Mouse (Mus musculus) c-Kit-positive CD71-negative TER-119-negative erythroid progenitor cells, embryonic 14.5 days (primary cell): ENCODE results near the gene Adora1.
A peak's percentile ranks its signal among the peaks of the same experiment; 100 is the strongest.
"Not testable (repeated sequence)": the region's sequence is repeated elsewhere in the genome, so short reads cannot be mapped to it uniquely, and the experiment has no call there.

Experiments used
- DNase-seq: peaks from one replicate; pipeline ENCODE4 v3.0.0-alpha.2; 2013; ENCODE audit warnings: low read depth

The Adora1 gene

DNA sequence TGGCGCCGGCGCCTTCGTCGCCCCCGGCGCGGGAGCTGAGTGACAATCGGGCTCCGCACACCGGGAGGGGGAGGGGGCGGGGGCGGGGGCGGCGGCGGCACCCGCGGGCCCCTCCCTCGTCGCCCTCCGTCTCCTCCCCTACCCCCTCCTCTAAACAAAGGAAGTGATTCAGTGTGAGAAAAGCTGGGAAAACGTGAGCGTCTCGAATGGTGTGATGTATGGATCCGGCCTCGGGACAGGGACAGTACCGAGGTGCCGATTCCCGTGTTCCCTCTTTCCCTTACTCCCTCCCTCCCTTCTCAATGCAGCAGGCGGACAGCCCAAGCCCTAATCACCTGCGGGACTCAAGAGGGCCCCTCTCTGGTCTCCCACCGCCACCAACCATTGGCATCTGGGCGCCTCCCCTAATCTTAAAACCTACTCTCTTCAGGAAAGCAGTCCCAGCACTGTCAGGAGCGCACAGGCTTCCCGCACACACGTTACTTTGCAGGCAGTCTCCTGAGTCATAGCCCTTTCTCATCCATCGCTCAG is at the start of gene Adora1:
Gene Adora1 (minus strand): TSS at position 41 of the 531 bp plus-strand sequence.
- DNase-seq = no peak

DNA sequence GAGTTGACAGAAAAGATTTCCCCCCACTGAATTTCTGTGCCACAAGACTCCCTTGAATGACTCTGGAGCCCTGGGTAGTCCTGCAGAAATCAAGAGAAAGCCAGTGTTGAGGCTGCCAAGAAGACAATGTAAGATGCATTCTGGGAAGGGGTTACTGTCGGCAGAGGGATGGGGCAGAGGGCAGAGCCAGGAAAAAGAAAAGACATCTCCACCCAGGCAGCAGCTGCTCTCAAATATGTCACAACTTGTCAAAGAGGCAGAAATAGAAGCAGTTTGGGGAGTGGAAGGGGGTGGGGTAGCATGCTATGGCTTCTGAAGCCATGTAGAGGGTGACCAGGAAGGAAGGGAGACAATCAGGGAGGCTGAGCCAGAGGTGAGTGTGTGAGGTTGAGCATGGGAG is 47.9 kb upstream of the Adora1 start:
- no peak for DNase-seq

DNA sequence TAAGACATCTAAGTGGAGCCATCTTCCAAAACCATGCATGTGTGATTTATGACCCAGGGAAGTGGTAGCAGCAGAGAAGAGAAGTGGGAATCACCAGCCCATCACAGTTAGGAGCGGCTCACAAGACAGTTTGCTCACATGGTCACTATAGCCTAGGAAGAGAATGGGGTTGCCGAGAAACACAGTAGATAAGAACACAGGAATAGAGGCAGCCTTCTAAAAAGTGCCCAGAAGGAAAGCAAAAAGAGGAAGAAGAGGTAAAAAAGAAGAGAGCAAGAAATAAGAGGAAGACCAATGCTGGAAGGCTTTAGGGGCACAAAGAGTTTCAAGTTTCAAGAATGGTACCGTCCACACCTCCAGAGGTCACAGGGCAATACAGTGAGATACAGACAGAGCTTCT is 47.1 kb upstream of the Adora1 start:
- DNase-seq = no peak

DNA sequence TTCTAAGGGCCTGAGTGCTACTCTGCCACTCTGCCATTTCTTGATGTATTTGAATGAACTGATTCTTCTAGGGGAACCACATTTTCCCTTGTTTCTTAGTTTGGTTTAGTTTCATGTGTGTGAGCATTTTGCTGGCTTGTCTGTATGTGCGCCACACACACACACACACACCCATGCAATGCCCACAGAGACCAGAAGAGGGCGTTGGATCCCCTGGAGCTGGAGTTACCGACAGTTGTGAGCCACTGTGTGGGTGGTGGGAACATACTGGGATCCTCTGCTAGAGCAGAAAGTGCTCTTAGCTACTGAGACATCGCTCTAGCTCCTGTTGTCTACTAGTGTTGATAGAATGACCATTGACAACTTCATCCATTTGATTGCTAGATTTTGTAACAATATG is 46.3 kb upstream of the Adora1 start:
- DNase-seq = no peak

DNA sequence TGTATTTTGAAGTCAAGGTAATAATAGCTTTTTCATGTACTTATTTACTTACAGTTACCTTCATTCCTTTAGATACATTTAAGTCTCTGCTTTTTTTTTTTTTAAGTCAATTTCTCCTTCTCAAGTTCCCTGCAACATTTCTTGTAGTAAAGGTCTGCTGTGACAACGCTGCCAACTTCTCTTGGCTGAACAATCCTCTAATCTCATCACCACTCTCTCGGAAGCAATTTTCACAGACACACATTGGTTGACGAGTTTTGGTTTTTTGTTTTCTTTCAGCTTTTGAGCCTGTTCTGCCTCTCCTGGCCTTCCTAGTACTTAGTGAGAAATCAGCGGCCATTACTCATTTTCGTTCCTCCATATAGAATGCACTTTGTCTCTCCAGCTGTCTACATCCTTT is 44.9 kb upstream of the Adora1 start:
- DNase-seq = no peak

DNA sequence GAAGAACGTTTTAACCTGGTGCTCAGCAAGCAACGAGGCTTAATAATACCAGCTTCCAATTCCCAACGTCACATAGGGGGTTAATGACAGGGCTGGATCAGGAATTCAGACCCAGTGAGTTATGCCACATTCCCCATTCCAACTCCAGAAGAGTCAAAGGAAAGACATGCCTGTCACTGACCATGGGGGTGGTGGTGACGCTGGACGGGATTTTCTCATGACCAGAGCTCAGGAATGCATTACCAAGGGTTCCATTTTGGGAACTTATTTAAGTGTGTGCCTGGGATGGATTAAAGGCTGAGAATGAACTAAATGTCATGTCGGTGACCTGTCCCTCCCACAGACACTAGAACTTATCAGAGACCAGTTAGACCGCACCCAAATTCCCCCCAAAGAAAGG is 41.6 kb upstream of the Adora1 start:
- DNase-seq = no peak

DNA sequence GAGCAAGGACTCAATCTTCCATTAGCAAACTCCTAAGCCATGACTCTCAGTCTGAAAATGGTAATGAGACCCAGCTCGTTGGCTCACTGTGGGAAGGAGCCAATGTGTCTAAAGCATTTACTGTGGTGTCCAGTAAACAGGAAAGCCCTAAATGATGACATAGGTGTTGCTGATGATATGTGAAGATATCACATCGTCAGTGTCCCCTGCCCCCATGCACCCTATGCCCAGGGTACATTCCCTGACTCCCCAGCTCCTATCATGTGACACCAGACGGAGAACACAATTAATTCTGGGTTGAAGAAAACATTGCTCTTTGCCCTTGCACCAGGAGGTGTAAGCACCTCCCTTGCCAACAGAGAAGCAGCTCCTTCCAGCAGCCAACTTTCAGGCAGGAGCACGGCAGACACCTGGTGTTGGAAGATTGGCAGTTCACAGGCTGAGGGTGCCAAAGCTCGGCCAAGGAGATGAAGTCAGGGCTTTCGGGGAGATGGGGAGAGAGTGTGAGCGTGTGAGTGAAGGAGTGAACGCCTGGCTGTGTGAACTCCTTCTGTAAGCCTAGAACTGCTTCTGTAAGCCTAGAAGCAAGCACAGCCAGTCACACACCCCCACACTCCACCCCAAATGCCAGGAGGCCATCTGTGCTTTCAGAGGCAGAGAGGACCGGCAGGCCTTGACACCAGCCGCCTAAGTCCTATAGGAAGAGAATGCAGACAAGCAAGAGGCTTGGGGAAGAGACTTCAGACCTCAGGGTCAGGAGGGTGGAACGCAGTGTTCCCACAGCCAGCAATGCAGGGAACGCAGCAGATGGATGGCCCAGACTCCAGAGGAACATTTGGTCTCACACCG is 40.6 kb upstream of the Adora1 start:
- no peak for DNase-seq

DNA sequence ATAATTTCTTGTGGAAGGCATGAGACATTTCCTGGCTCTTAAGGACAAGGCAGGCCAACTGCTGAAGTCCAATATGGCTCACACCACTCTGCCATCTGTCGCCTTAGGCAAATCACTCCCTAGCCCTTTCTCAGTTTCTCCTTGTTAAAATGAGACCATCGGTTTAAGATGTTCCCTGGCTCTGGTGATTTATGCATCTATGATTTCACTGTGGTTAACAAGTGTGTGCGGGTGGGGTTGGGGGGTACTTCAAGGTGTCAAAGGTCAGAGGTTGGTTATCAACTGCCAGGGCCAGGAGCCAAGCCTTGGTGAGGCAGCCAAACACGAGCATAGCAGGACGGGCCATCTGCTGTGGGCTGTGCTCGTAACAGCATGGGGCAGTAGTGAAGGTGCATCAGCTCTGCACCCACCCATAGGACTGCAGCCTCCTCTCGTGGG is 39.3 kb upstream of the Adora1 start:
- DNase-seq = no peak

DNA sequence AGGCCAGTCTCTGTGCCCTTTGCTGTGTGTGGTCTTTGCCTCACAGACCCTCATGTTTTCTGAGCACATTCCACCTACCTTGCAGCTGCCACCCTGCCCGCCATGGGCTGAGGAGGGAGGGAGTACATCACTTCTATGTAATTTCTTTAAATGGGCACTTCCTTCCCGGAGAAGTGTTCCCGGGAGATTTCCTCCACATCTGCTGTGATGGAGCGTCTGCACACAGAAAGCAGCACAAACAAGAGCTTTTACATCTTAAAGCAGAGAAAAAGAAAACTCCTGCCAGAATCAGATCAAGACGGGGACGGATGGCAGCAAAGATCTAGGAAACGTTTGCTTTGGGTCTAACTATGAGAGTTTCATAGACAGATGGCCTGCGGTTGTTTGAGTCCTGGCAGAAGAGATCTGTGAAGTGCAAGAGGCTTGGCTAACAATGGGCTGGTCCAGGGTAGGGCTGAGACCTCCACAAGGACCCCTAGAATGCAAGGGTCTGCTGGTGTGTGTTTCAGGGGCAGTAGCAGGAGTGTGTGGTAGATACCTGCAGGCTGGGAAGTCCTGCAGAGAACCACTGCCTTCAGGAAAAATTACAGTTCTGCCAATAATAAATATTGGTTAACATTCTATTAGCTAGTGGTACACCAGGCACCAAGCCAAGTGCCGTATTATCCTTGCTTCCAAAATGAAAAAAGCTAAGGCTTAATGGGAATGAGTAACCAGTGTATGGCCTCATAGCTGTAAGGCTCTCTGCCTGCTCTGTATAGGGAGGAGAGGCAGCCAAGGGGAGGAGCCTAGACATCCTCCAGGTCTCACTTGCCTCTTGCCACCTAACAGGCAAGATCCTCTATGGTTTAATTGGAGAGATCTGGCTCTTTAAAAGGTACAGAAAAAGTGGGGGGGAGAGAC is 38.5 kb upstream of the Adora1 start:
- no peak for DNase-seq

DNA sequence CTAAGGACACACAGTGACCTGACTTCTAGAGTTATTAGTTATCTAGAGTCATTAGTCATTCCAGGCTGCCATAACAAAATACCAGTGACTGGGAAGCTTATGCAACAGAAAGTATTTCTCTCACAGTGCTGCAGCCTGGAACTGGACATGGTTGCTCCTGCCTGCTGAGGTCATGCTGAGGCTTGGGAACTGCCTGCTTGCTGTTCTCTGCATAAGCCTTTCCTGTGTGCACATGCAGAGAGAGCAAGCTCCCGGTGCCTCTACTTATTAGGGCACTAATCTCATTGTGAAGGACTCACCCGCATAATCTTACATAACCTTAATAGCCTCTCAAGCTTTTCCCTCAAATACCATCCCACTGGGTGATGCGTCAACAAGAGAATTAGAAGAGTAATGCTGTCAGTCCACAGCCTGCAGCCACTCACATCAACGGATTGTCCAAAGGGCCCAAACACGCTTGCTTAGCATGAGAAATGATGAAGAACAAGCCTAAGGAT is 37.6 kb upstream of the Adora1 start:
- DNase-seq = no peak

DNA sequence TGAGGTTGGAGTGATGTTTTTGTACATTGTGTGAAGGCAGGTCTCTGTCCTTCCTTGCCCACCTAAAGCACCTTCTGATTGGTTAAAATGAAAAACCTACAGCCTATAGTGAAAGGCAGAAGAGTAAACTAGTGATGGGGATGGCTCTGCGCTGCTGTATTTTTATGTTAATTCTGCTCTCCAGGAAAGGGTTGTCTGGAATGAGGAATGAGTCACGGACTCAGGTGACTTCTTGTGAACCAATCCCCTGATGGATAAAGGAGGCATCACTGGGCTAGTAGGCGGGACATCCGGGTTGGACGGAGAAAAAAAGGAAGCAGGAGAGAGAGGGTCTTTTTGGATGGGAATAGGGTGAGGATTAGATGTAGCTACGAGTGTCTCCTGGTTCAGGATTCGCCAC is 34.8 kb upstream of the Adora1 start:
- DNase-seq = no peak

DNA sequence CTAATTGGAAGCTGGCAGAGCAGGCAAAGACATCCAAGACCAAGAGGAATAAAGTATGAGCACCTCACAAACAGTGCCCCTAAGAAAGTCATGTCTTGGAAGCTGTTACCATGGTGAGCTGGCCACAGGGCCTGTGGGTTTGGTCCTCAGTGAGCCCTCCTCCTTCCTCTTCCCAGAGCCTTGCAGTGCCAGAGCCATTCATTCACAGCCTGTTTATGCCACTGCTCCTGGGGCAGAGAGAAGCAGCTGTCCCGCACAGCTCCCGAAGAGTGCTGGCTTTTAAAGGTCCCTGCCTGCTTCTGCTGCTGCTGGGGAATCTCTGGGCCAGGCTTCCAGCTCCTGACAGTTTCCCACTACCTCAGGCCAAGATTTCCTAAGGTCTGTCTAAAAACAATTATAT is 30.6 kb upstream of the Adora1 start:
- no peak for DNase-seq

DNA sequence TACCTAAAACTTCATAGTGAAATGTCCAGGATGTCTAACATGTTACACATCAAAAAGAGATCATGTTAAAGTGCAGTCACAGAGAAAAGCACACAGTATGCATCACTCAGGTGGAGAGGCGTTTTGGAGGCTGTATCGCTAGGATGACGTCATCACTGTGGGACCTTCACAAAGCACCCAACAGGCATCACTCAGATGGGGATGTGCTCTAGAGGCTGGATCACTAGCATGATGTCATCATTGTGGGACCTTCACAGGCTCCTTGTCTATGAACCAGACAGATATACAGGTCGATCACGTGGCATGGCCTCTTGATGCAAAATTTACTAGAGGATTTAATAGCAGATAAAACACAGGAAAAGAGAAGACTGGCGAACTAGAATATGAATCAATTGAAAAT is 29.1 kb upstream of the Adora1 start:
- DNase-seq = no peak

DNA sequence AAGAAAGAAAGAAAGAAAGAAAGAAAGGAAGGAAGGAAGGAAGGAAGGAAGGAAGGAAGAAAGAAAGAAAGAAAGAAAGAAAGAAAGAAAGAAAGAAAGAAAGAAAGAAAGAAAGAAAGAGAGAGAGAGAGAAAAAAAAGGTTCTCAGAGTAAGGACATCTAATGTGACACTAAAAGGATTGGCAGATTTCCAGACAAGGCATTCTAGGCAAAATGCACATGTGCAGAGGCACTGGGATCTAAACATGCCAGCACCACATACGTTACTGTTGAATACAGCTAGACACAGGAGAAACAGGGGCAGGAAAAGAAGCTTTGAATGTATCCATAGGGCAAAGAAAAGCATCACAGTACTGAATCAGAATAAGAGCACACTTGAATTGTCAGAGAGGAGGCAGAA is 14.4 kb upstream of the Adora1 start:
- DNase-seq = not testable (repeated sequence)

DNA sequence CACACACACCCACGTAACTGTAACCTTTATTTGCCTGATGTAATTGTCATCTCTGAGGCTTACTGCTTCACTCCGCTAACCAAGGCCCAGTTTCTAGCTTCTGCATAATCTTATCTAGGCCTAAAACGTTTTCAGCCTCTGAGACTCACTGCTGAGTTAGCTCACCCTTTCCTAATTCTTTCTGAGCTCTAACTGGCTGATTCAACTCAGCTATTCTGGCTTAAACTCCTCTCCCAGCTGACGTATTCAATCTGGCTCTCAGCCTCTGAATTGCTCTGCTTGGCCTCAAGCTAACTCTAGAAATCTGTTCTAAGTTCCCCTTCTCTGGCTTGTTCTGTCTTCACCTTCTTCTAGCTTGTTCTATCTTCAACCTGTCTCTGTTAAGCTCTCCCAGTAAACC is 11.4 kb upstream of the Adora1 start:
- no peak for DNase-seq

DNA sequence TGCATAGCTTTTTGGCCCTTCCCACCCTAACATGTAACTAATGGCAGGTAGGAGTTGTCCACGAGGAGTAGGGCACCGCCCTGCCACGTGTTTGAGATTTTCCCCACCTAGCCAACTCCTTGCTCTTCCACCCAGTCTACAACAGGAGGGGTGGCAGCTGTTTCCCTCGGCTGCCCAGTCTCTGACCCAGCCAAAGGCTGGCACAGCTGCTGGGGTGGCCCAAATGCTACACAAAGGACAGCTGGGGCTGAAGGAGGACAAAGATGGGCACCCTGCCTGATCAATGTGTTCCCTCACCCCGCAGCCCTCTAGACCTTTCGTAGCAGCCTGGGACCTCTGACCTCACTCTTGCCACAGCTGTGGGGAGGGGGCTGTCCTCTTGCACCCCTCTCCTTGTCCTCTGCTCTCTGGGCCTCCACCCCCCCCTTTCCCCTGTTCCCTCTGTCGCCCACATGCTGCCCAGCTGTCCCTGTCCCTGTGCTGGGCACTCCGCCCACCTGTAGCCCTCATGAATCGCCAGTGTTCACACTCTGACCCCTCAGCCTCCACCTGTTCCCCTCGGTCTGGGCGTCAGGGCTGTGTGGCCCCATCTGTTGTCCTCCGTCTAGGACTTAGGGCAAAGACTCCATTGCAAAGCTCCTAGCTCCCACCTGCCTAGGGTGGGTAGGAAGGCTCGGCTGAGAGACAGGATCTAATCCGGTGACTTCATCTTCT is 9.9 kb upstream of the Adora1 start:
- DNase-seq = no peak

DNA sequence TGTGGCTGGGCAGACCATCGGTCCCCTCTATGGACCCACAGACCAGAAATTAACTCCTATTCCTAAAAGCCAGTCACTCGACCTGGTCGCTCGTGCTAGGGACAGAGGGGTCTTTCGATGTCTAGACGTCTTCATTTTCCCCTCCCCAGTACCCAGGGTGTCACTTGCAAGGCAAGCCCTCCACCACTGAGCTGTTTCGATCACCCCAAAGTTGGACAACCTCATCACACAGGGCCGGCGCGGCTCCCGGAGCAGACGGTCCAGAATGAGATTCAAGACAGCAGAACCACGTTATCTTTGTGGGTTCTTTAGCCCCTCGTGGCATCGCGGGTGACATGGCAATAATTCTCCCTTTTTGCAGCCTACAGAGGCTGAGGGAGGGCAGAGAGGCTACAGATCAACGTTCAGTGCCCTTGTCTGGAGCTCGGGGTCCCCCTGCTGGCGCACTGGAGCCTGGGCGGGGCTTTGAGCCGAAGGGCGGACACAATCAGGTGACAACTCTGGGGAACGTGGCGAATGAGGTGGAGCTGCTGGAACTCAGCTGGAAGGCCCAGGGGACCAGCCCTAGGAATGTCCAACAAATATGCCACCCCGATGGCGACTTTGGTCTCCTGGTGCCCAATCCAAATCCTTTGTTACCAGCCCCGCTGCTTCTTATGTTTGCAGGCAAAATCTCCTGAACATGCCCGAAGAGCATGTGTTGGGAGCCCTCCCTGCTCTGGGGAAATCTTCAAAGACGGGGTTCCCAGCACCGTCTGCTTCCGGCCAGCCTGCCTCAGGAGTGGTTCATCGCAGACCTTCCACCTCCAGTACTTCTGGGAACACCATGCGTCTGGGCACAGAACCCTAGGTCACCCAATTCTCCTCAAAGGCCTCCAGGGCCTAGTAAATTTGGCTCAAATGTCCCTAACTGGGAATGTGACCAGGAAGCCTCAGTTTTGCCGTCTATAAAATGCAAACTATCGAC is 9.0 kb upstream of the Adora1 start:
- DNase-seq = peak; percentile 59

DNA sequence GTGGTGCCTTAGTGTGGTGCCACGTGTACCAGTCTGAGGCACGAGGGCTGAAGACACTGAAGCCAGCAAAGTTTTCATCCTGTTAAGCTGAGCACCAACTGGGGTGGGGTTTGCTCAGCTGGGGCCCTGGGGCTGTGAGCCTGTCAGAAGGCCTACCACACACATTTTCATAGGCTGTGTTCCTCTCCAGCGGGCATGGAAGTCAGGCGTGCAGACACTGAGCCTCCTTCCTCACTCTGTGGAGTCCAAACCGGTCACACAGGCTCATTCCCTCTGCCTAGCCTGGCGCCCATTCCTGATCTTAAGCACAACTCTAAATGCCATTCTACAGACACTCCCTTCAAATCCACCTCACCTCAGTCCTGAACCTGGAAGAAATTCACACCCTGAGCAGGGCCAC is 8.3 kb upstream of the Adora1 start:
- no peak for DNase-seq

DNA sequence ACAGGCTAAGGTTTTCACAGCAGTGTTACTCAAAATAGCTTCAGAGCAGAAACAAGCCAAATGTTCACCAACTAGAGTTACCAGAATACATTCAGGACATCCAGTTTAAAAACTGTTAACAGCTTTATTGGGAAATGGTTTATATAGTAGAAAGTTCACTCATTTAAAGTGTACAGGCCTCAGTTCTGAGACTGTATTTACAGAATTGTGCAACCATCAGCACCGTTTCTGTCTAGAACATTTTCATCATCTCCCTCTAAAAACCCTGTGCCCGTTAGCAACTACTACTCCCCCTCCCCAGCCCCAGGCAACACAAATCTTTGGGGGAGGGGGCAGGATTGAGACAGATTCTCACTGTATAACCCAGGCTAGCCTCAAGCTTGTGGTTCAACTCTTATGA is 7.1 kb upstream of the Adora1 start:
- DNase-seq = no peak

DNA sequence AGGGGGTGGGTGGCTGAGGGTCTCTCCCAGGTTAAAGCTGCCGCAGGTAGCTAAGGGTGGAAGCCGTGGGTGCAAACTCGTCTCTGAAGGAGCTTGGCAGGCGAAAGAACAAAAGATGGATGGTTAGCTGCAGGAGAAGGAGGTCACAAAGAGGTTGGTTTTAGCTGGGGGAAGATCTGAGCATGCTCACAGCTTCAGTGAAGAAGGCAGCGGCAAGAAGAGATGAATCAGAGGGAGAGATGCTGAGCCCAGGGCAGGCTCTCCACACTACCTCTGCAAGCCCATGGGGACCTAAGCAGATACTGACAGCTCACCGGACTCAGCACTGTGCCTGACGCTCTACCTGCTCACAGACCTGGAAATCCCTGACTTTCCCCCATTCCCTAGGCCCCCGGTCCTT is 6.1 kb upstream of the Adora1 start:
- no peak for DNase-seq

DNA sequence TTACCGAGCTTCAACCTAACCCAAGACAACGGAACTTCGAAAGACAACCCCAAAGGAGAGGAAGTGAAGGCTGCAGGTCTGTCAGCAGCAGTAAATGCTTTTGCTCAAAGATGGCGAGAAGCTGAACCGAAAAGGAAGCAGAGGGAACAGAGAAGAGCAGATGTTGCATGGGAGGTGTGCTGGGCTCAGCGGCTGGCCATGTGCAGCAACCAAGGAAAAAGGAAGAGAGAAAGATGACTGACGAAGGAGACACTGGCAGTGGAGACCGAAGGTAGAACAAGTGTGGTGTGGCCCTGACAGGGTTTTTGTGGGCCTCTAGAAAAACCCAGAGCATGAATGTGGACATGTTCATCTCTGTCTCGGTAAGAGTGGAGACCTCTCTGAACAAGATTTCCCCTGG is 5.5 kb upstream of the Adora1 start:
- no peak for DNase-seq
